Mouse (Mus musculus) adrenal gland, adult 18-20 months (tissue): ENCODE measurements around the gene Zfp683. TPM values are rescaled to one million over a fixed set of nuclear protein-coding genes. Genes with fewer than 3 reads are reported as not detected.

Experiments used
- DNase-seq, 2 experiments: peaks; one replicate each; pipeline ENCODE4 v3.0.0; 2021 to 2022; ENCODE audit warnings: low spot score in 2 of 2
- total RNA-seq, 2 experiments: library from RNA; stranded (reverse); gene quantifications; 1 replicate in 1 of 2; 2 replicates in 1 of 2; pipeline ENCODE4 v1.2.3; 2021

Zfp683 gene
- total RNA-seq, 2 experiments from 2014 or later, result 0.32 TPM; not detected in 1

GRCm38 (mm10) chr4:134047648-134048047 is 6.0 kb upstream of the Zfp683 start:
- no peak for DNase-seq

GRCm38 (mm10) chr4:134051912-134052311 is 1.7 kb upstream of the Zfp683 start:
- no peak for DNase-seq

GRCm38 (mm10) chr4:134052560-134052959 is 1.1 kb upstream of the Zfp683 start:
- DNase-seq, result no peak

GRCm38 (mm10) chr4:134058166-134058715 is 4.6 kb downstream of the Zfp683 start:
- no peak for DNase-seq

- no peak for DNase-seq
Measured at GRCm38 (mm10) chr4:134058908-134059307, 5.3 kb downstream of the Zfp683 start.

- no peak for DNase-seq
Measured at GRCm38 (mm10) chr4:134060135-134060865, 6.7 kb downstream of the Zfp683 start, which contains the start of gene Crybg2. TSS of gene Crybg2 (plus strand) at chr4:134060815.

- no peak for DNase-seq
Measured at GRCm38 (mm10) chr4:134061166-134061830, 7.7 kb downstream of the Zfp683 start.

- no peak for DNase-seq
Measured at GRCm38 (mm10) chr4:134061944-134062446, 8.4 kb downstream of the Zfp683 start.

- no peak for DNase-seq
Measured at GRCm38 (mm10) chr4:134062561-134062960, 8.9 kb downstream of the Zfp683 start.

- no peak for DNase-seq
Measured at GRCm38 (mm10) chr4:134065431-134066004, 11.9 kb downstream of the Zfp683 start.

GRCm38 (mm10) chr4:134067383-134067782 is 13.7 kb downstream of the Zfp683 start:
- DNase-seq, result no peak

- no peak for DNase-seq
Measured at GRCm38 (mm10) chr4:134067833-134068544, 14.4 kb downstream of the Zfp683 start.

GRCm38 (mm10) chr4:134068793-134069580 is 15.3 kb downstream of the Zfp683 start:
- DNase-seq, result no peak

- DNase-seq, result no peak
Measured at GRCm38 (mm10) chr4:134078694-134079093, 25.1 kb downstream of the Zfp683 start.

- DNase-seq, result no peak
Measured at GRCm38 (mm10) chr4:134080674-134081073, 27.0 kb downstream of the Zfp683 start.

GRCm38 (mm10) chr4:134081730-134082386 is 28.2 kb downstream of the Zfp683 start:
- peak; percentile 46 to 54 for DNase-seq

GRCm38 (mm10) chr4:134082460-134082859 is 28.8 kb downstream of the Zfp683 start:
- no peak for DNase-seq

- no peak for DNase-seq
Measured at GRCm38 (mm10) chr4:134084999-134085398, 31.4 kb downstream of the Zfp683 start.

GRCm38 (mm10) chr4:134087412-134087811 is 33.8 kb downstream of the Zfp683 start:
- DNase-seq, result no peak

GRCm38 (mm10) chr4:134089029-134089428 is 35.4 kb downstream of the Zfp683 start:
- DNase-seq, result no peak
